Mouse (Mus musculus) liver, embryonic 14.5 days (tissue): ENCODE results near the gene Zfp658. TPM values are rescaled to one million over a fixed set of nuclear protein-coding genes. Genes with fewer than 3 reads are reported as not detected.

Experiments used
- ATAC-seq: fragments of 200-750 bp; cut with Nextera tagmentation; 2 replicates; pipeline ENCODE4 v1.8.0; 2017; ENCODE audit warnings: moderate number of reproducible peaks, mild to moderate bottlenecking, moderate library complexity; ENCODE audit not compliant: insufficient read depth
- DNase-seq, 3 experiments: peaks; one replicate each; pipeline ENCODE4 v3.0.0-alpha.2; 2012 to 2013; ENCODE audit warnings: low read depth in 3 of 3, low spot score in 3 of 3
- H3K27ac ChIP-seq: fragments of 300-500 bp; sonication (generic); 2 replicates; pipeline ENCODE4 v1.5.1; 2014; ENCODE audit warnings: moderate library complexity, mild to moderate bottlenecking, control low read depth, inconsistent platforms
- H3K27me3 ChIP-seq: fragments of 300-500 bp; sonication (generic); 2 replicates; pipeline ENCODE4 v1.6.1; 2014; ENCODE audit warnings: mild to moderate bottlenecking, low read length, moderate library complexity; ENCODE audit not compliant: control insufficient read depth, insufficient read depth
- H3K36me3 ChIP-seq: fragments of 300-500 bp; sonication (generic); replicated peaks from 2 replicates; pipeline ENCODE4 v1.6.1; 2014; ENCODE audit warnings: low read depth; ENCODE audit not compliant: control insufficient read depth, insufficient read depth
- H3K4me1 ChIP-seq, 2 experiments: fragments of 200-500 bp in 1 of 2; fragments of 300-500 bp in 1 of 2; sonication (generic) in 1 of 2; replicated peaks; 2 replicates each; pipeline ENCODE4 v1.6.1; 2012 to 2014; ENCODE audit warnings: antibody characterized with exemption in 1 of 2, inconsistent platforms in 1 of 2, low read length in 1 of 2; ENCODE audit not compliant: control insufficient read depth in 2 of 2, insufficient read depth in 2 of 2
- H3K4me2 ChIP-seq: fragments of 300-500 bp; sonication (generic); 2 replicates; pipeline ENCODE4 v1.6.1; 2014; ENCODE audit warnings: low read depth, mild to moderate bottlenecking, control low read depth, moderate library complexity
- H3K4me3 ChIP-seq, 2 experiments: fragments of 200-500 bp in 1 of 2; fragments of 300-500 bp in 1 of 2; sonication (generic) in 1 of 2; 2 replicates each; pipeline ENCODE4 v1.5.1; 2012 to 2014; ENCODE audit warnings: low read depth in 2 of 2, low read length in 2 of 2, mild to moderate bottlenecking in 2 of 2, control low read depth in 1 of 2, inconsistent platforms in 1 of 2, moderate library complexity in 1 of 2; ENCODE audit not compliant: insufficient read depth in 1 of 2
- H3K9ac ChIP-seq: fragments of 300-500 bp; sonication (generic); replicated peaks from 2 replicates; pipeline ENCODE4 v1.6.1; 2014; ENCODE audit warnings: mild to moderate bottlenecking, control low read depth, moderate library complexity
- H3K9me3 ChIP-seq: fragments of 300-500 bp; sonication (generic); 2 replicates; pipeline ENCODE4 v1.6.1; 2016; ENCODE audit warnings: low read length, mixed read lengths; ENCODE audit not compliant: control insufficient read depth
- CTCF ChIP-seq: IDR thresholded peaks from 2 replicates; pipeline ENCODE4 v1.5.1; 2016; ENCODE audit warnings: antibody characterized with exemption, low read depth, control low read depth
- EP300 ChIP-seq: IDR thresholded peaks from 2 replicates; pipeline ENCODE4 v1.6.1; 2016; ENCODE audit warnings: antibody characterized with exemption, low read depth
- WGBS: fragments of 180-500 bp; shearing (Covaris S2); extraction: QIAGEN DNeasy Blood & Tissue Kit; methylation state at CpG from one replicate; pipeline ENCODE4 v1.1.7; 2014; ENCODE audit not compliant: insufficient replicate concordance; 5-methylcytosine and 5-hydroxymethylcytosine counted together
- polyA plus RNA-seq, 2 experiments: library from polyadenylated mRNA; depleted of rRNA in 1 of 2; stranded (reverse) in 1 of 2; unstranded in 1 of 2; fragments of >200 nt; fragmentation: Nextera tagmentation in 1 of 2; extraction: Ambion mirVana in 1 of 2; gene quantifications; 2 replicates each; pipeline versions ENCODE4 v1.2.1 to v1.2.3; 2012 to 2014

Zfp658 gene
- polyA plus RNA-seq, 2 experiments, result 0.15 to 0.33 TPM

GRCm38 (mm10) chr7:43525313-43525712 lies 36.7 kb upstream of the Zfp658 start:
- no peak for ATAC-seq
- H3K36me3 ChIP-seq, result no peaks in the 10 kb centered on the region
- no peak for DNase-seq
- H3K9ac ChIP-seq, result no peak overlapping the region
- H3K4me1 ChIP-seq, result no peaks in the 10 kb centered on the region
- H3K4me2 ChIP-seq, result no peak overlapping the region
- H3K27ac ChIP-seq, result no peak overlapping the region
- no peaks in the 10 kb centered on the region for H3K27me3 ChIP-seq
- H3K4me3 ChIP-seq, result no peak overlapping the region
- 29% methylated on average over 3 of the region's 3 CpGs for WGBS
- H3K9me3 ChIP-seq, result no peaks in the 10 kb centered on the region
- no peak for TF ChIP-seq EP300
- peak; percentile 32; the same call in 1 of the 2 replicates for TF ChIP-seq CTCF

GRCm38 (mm10) chr7:43530216-43530785 lies 31.8 kb upstream of the Zfp658 start:
- Histone ChIP-seq H3K9ac (no peak overlapping the region), H3K4me2 (no peak overlapping the region), H3K27me3 (no peaks in the 10 kb centered on the region), H3K4me3 (no peak overlapping the region), H3K9me3 (no peaks in the 10 kb centered on the region), H3K36me3 (no peaks in the 10 kb centered on the region), H3K27ac (no peak overlapping the region), H3K4me1 (no peaks in the 10 kb centered on the region)
- TF ChIP-seq EP300 (no peak), CTCF (no peak)
- ATAC-seq (no peak), DNase-seq (no peak)
- WGBS, result 28% methylated on average over 8 of the region's 8 CpGs

- 0 out of 4 replicates have a peak overlapping the region, but pooled peaks of 1 of the 2 experiments have one; percentile 11 for H3K4me3 ChIP-seq
Measured at GRCm38 (mm10) chr7:43532936-43533505, 29.0 kb upstream of the Zfp658 start.

GRCm38 (mm10) chr7:43538524-43538923 lies 23.5 kb upstream of the Zfp658 start:
- TF ChIP-seq EP300, result no peak
- no peak for TF ChIP-seq CTCF
- H3K9me3 ChIP-seq, result no peaks in the 10 kb centered on the region
- H3K4me2 ChIP-seq, result no peak overlapping the region
- no peaks in the 10 kb centered on the region for H3K36me3 ChIP-seq
- H3K27ac ChIP-seq, result no peak overlapping the region
- WGBS, result 40% methylated on average over 4 of the region's 4 CpGs
- H3K27me3 ChIP-seq, result no peaks in the 10 kb centered on the region
- no peak for ATAC-seq
- no peak overlapping the region for H3K4me3 ChIP-seq
- no peaks in the 10 kb centered on the region; a peak in 1 of 4 replicates for H3K4me1 ChIP-seq
- no peak for DNase-seq
- H3K9ac ChIP-seq, result no peak overlapping the region

More at GRCm38 (mm10) chr7:43532936-43533505, 29.0 kb upstream of the Zfp658 start:
- peak in 1 of 3 experiments; percentile 12 for DNase-seq
- no peaks in the 10 kb centered on the region for H3K27me3 ChIP-seq
- WGBS, result 19% methylated on average over 9 of the region's 9 CpGs
- H3K9ac ChIP-seq, result no peak overlapping the region
- H3K4me1 ChIP-seq, result no peaks in the 10 kb centered on the region
- no peak overlapping the region for H3K4me2 ChIP-seq
- H3K36me3 ChIP-seq, result no peaks in the 10 kb centered on the region
- TF ChIP-seq EP300 (no peak), CTCF (no peak)
- no peak overlapping the region for H3K27ac ChIP-seq
- ATAC-seq, result peak; percentile 33; the same call in 1 of the 2 replicates
- H3K9me3 ChIP-seq, result no peaks in the 10 kb centered on the region

- no peak within 1 kb of the TSS for H3K9ac ChIP-seq
- WGBS, result 42% methylated on average over 7 of the region's 7 CpGs
- H3K4me1 ChIP-seq, result no peaks in the 10 kb centered on the region; a peak in 1 of 4 replicates
- TF ChIP-seq CTCF (no peak), EP300 (no peak)
- H3K9me3 ChIP-seq, result no peaks in the 10 kb centered on the region
- DNase-seq, result no peak
- no peaks in the 10 kb centered on the region for H3K27me3 ChIP-seq
- ATAC-seq, result no peak
- H3K4me3 ChIP-seq, result no peak within 1 kb of the TSS
- no peak within 1 kb of the TSS for H3K27ac ChIP-seq
- no peaks in the 10 kb centered on the region for H3K36me3 ChIP-seq
- no peak within 1 kb of the TSS for H3K4me2 ChIP-seq
Measured at GRCm38 (mm10) chr7:43544225-43544977, 17.7 kb upstream of the Zfp658 start, which contains the start of gene Cd33. Cd33 (minus strand) TSS chr7:43544428.
